Mouse (Mus musculus): ENCODE data around the gene Traf3ip2.

Gene Traf3ip2

DNA sequence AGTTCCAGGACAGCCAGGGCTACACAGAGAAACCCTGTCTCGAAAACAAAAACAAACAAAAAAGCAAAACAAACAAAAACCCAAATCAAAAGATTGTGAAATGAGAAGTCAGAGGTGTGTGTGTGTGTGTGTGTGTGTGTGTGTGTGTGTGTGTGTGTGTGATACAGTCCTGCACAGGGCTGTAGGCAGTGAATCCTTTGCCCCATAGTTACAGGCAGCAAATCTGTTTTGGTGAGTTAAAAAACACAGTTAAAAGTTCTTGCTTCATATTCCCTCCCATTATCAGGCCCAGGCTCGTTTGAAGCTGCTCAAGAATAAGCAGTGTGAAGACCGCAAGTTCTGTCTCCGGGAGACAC is at the start of gene Traf3ip2:
Gene Traf3ip2 (plus strand): TSS at position 302 of the 356 bp plus-strand sequence.
- DNase-seq (ENCODE audit: low spot score) = no peak

DNA sequence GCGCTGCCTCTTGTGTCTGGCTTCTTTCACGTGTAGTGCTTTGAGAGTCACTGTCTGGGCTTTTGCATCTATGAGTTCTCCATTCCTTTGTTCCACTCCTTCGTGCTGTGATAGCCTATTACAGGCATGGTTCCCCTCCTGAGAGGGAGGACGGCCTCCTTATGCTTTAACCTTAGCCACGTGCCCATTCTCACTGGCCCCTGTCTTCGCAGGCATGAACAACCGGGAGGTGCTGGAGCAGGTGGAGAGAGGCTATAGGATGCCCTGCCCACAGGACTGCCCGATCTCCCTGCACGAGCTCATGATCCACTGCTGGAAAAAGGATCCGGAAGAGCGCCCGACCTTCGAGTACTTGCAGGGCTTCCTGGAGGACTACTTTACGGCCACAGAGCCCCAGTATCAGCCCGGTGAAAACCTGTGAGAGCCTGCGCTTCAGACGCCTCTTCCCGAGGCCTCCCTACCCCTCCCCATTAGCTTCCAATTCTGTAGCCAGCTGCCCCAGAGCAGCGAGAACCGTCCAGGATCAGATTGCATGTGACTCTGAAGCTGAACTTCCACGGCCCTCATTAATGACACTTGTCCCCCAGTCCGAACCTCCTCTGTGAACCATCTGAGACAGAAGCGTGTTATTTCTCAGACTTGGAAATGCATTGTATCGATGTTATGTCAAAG is 49.0 kb upstream of the Traf3ip2 start:
- no peak for DNase-seq (ENCODE audit: low spot score)

DNA sequence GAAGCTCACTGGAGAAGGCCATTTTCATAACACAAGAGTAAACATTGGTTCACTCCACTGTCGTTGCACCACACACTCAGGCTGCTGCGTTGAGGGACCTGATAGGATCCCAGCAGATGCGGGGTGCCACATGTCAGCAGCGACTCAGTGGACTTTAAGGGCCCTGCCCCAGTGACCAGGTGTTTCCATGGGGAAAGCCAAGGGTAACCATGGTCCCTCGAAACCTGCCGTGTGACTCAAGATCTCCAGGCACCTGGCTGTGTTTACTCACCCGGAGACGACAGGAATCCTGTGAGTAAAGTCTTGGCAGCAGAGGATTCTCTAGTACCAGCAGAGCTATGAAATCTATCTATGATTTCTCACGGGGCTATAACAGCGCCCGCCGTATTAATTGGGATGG is 45.8 kb upstream of the Traf3ip2 start:
- DNase-seq (ENCODE audit: low spot score) = no peak

DNA sequence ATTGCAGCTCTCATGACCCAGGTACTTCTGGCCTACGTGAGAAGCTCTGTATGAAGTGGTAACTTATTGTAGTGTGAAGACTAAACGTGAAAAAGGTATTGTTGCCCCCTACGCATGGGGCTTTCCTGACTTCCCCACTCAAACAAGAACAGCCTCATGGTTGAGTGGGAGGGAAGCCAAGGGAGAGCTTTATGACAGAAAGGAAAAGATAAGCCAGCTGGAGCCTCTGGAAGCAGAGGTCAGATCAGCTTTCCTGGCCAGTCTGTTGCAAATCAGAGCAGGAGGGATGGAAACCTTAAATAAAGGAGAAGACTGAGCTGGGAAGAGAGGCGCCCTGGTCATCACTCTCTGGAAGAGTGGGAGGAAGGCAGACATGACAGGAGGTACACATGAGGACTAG is 43.7 kb upstream of the Traf3ip2 start:
- no peak for DNase-seq (ENCODE audit: low spot score)

DNA sequence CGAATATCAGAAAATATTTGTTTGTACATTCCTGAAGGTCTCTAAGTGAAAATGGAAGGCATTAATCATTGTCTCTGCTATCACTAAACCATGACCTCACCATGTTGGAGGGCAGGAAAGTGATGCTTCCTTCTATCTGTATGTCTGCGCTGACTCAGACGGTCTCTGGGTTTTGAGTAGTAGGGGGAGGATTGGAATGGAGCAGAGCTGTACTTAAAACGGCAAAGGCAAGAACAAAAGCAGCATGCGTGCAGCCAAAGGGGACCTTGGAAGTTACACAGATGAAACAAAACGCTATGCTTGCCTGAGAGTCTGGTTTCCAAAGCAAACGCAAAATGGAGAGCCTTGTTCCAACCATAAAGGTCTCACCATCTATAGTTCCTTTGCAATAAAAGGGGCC is 41.7 kb upstream of the Traf3ip2 start:
- no peak for DNase-seq (ENCODE audit: low spot score)

DNA sequence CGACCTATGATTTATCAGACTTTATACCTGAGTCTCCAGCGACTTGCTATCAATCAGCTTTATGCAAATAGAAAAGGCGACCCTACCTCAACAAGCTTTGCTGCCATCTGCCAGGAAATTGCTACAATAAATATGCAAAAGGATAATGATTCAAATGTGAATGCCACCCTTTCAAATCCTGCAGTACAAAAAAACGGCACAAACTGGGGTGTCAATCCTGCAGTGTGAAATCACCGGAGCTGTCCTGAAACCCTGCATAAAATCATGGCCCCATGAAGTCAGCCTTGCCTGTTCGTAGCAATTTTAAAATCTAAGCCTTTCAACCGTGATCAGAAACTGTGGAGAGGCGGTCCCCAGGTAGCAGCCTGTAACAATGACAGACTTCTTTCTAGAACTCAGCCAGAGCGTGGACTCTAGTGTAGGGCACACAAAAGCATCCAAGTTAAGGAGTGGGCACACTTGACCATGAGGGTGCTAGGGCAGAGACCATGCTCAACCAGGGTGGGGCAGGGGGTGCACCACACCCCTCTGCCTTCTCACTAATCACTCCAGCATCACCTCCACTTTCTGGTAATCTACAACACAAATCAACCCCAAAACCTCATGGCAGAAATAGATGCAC is 40.6 kb upstream of the Traf3ip2 start:
- no peak for DNase-seq (ENCODE audit: low spot score)

DNA sequence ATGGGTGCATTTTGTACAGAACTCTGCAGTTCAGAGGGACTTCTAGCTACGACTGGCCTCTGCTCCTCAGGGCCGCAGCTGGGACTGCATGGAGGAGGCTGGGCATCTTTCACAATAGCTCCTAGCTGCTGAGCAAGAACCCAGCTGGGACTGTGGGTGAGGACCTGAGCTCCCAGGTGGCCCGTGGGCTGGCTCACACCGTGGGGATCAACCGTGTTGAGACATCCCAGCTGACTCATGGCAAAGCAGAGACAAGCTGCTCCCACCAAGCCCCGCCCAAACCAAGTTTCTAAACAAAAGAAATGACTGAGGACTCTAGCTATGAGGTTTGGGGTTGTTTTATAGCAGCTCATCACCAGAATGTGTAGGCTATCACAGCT is 40.1 kb upstream of the Traf3ip2 start:
- no peak for DNase-seq (ENCODE audit: low spot score)

DNA sequence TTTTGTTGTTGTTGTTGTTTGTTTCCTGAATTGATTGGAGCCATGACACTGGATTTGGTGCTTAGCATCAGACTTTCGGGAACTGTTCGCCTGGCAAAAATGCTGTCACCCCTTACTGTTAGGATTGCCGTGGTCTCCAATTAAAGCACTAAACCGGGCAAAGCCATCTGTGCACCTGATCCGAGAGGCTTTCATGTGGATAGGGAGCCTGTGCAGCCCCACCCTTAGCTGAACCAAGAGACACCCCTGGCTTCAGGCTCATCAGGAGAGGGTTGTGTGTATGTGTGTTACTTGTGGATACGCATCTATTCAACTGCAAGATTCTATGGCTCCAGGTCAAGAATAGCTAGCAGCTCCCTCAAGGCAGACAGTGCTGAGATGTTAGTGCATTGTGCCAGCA is 36.3 kb upstream of the Traf3ip2 start:
- no peak for DNase-seq (ENCODE audit: low spot score)

DNA sequence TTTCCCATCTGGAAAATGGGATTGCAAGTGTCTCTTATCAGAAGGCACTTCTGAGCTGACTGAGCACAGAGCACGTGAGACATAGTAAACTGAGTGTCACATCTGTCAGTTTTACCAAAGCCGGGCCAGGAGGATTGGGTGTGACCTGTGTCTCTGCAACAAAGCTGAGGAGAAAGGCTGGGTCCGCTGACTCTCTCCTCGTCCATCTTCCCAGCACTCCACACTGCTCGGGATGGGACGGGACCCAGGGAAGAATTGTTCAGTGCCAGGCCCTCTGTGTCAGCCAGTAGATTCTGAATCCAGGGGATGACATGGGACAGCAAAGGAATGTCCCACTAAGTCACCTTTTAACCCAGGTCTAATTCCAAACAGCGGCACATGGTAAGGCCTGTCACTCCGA is 32.3 kb upstream of the Traf3ip2 start:
- DNase-seq (ENCODE audit: low spot score) = no peak

DNA sequence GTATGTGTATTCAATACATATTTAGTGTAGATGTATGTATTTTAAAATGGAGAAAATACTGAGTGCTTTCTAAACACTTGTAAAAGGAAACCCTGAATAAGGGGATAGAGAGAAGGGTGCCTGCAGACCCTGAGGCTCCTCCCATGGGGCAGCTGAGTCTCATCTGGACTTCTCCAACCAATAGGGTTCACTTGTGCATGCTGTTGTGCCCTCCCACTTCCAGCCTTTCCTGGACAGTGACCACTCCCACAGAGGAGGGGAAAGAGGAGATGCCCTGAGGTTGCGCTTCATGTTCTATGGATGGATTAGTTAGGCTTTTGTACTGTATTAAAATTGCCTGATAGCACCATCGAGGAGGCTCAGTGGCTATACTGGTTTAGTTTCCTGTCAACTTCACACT is 30.3 kb upstream of the Traf3ip2 start:
- no peak for DNase-seq (ENCODE audit: low spot score)

DNA sequence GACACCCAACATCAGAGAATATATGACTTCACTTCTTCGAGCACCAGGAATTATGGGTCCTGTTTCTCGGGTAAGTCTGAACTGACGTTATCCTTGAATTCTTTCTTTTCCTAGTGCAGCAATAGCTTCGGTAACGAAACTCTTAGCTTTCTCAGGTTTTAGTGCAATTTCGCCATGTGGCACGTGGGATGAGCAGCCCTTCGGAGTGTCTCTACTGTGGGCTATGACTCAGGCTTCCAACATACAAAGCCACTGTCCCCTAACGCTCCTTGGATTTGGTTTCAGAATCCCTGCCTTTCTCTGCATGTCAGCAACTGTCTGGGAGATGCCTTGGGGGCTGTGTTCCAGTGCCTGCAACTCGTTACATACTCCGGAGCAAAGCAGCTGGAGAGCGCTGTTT is 29.0 kb upstream of the Traf3ip2 start:
- no peak for DNase-seq (ENCODE audit: low spot score)

DNA sequence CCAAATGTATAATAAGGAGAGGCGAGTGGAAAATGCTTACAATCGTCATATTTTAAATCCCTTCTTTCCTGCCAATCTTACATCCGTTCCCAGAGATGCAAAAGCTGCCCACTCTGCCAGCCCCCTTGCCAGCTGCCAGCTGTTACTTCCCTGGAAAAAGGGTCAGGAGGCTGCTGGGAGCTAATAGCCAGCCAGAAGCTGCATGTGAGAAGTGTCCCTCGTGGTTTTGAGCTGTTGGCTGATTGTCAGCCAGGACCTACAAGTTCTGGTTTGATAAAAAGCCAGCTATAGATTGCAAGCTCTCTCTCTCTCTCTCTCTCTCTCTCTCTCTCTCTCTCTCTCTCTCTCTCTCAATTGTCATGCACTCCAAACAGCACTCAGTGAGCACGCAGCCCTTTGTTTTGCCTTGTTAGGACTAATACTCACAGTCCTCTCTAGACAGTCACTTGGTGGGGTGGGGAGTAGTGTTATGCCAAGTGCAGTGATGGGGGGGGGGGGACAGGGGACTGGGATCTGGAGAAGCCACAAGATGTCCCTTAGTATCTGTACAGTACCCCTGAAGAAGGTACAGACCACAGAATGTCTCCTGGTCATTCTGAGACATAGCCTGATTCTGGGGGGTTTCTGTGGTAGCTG is 25.3 kb upstream of the Traf3ip2 start:
- DNase-seq (ENCODE audit: low spot score) = no peak

DNA sequence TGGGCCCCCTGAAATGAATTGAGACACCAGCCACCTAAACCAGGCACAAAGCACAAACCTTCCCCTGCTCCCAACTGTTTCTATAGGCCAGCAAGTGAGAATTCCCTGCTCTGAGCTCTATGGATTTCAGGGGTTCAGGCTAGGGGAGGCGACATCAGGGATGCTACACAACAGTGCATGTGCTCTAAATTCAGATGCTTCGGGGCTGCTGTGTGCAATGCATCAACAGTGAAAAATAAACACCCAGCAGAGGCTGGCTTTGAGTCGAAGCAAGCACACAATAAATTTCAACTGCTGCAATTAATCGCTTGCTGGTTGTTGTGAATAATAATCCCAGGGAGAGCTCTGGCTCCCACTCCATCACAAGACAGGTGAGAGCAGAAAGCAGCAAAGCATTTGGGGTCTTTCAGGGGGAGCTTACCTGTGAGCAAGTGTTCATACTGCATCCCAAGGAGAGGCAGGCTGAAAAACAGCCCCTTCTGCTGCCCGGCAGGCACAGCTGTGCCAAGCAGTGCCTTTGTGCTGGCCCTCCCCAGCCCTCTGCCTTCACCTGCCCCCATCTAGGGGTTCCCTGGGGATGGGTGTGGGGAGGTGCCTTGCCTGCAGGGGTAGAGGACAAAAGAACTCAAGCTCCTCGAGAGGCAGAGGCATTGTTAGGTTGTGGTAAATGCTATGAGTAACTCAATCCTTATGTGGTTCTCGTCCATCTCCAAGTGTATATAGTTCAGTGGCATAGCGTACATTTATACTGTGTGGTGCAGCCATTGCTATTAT is 24.6 kb upstream of the Traf3ip2 start:
- DNase-seq (ENCODE audit: low spot score) = no peak

DNA sequence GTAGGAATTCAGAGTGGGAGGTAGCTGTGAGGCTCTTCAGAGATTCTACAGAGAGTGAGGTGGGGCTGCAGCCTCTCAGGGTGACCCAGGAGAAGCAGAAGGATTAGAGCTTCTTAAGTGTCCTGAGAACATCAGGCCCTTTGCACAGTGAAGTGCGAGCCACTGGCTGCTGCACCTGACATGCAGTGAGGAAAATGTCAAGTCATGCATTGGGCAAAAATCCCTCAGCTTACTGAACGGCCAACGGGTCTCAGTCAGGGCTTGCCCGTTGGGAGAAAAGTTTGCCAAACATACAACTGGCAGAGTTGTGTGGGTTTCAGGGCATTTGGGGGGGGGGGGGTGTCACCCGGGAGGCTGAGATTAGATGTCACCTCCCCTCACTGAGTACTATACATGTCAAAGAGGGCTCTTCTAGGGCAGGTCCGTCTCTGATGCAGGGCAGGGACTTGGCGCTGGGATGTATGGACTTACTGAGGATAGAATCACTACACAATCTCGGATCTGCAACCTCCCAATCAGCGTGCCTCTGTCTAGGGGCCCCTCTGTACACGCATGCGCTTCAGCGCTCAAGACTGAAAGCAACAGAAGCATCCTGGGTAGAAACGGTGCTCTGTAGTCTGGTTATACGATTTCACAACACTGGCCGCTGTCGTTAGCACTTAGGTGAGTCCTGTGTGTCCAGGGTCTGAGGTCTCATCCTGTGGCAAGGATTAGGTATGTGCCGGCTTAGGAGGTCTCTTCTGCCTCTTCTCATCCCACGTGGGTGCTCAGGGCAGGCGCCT is 22.8 kb upstream of the Traf3ip2 start:
- DNase-seq (ENCODE audit: low spot score) = no peak

DNA sequence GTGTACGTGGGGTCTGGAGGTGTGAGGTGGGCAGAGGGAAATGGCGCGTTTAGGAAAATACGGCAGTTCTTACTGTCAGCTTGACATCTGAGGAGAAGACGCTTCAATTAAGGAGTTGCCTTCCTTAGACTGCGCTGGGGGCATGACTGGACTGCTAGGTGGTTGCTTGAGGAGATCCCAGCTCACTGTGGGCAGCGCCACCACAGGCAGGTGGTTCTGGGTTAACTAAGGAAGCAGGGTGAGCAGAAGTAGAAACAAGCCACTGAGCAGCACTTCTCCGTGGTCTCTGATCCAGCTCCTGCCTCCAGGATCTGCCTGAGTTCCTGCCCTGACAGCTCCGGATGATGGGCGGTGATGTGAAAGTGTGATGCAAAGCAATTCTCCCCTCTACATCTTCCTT is 22.1 kb upstream of the Traf3ip2 start:
- no peak for DNase-seq (ENCODE audit: low spot score)

DNA sequence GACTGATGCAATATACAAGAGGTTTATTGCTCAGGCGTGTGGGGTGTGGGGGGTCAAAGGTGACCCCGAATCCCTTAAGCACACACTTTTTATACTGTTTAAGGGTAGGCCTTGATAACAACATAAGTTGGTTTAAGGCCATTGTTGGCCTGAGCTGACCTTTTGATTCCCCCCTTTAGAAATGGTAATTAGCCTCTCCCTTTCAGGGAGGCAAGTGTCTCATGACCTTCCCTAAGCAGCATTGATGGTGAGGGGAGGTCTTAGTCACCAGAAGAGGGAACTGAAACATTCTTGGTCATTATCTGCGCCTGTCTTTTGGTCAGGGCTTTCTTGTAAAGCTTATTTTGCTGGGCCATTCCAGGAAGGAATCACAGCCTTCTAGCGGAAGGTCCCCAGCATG is 20.2 kb upstream of the Traf3ip2 start:
- DNase-seq (ENCODE audit: low spot score) = no peak

DNA sequence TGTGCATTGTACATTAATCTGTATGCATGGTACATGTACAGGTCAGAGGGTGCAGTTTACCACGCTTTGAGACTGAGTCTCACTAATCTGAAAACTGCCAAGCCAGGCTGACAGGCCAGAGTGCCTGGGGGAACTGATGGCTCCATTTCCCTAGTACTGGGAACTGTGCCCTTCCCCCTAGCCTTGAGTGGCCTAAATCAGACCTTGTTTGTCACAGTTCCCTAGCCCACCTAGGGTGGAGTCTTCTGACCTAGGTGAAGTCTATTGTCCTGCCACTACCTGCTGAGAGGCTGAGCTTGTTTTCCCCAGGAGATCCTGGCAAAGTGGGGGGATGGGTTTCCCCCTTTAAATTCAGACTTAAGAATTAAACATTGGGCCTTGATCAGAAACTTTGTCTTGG is 18.0 kb upstream of the Traf3ip2 start:
- no peak for DNase-seq (ENCODE audit: low spot score)

DNA sequence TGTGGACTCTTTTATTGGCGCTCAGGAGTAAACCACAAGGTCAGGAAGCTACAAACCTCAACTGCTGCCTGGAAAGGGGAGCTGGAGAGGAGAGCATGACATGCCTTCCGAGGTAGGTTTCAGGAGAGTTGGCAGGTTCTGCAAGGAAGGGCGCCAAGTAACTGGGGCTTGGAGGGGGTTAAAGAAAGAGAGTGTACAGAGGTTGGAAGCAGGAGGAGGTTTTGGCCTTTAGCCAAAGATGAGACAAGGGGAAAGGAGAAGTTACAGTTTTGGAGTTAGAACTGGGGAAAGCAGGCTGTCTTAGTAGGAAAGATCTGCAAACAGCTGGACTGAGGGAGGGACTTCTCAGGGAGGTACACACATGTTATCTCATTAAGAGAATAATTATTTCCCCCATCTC is 16.9 kb upstream of the Traf3ip2 start:
- no peak for DNase-seq (ENCODE audit: low spot score)

DNA sequence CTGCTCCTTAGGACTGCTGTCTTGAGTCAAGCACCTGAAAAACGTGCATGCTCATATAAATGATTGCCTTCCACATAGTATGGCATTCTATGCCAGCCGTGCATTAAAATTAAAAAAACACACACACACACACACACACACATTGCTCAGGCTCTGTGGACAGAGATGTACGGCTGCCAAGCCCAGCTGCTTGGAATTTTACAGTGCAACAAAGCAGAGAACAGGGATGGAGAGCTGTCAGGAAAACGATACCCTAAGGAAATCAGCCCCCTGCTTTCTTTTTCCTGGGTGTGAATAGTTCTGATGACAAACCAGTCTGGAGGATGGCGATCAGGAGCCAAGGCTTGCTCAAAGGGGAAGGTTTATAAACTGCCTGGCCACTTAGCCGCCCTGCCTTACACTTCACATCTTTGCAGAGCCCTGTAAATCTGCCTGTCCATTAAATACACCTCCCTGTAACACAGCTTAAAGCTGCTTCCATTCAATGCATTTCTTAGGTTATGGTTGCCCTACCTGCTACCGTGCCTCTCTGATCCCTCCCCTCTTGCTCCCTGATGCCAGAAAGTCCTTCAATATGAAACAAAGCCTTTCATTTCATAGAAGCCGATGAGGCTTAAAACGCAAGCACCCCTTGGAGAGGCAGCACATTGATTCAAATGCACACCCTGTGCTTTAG is 15.5 kb upstream of the Traf3ip2 start:
- DNase-seq (ENCODE audit: low spot score) = no peak

DNA sequence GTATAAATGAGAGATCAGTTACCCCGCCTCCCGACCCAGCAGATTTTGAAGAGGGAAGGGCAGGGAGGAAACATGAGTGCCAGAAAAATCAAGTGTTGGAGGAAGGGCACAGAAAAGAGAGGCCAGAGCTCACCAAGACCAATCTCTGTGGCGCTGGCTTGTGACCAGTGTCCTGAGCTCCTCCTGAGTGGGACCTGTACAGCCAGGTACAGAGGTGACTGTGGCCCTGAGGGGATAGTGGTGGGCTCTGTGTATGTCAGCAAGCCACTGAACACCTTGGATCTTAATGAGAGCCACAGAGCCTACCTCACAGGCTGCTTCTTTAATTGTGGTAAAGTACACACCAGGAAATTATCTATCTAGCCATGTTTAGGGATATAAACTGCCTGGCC is 14.9 kb upstream of the Traf3ip2 start:
- DNase-seq (ENCODE audit: low spot score) = no peak

DNA sequence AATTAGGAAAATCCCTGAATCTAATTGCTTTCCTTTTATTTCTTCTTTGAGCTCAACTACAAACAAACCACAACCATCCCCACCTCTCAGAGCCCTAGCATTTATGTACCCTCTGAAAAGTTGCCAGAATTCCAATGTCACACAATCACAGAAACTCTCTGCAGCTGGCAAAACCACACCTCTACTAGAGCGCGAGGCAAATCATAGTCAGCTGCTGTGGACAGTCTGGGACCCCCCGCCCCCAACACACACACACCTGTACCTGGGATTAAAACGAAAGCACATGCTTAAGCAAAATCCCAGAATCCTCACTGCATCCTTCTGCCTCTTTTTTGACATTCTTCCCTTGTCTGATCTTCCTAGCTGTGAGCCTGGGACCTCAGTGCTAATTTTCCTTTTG is 13.1 kb upstream of the Traf3ip2 start:
- no peak for DNase-seq (ENCODE audit: low spot score)

DNA sequence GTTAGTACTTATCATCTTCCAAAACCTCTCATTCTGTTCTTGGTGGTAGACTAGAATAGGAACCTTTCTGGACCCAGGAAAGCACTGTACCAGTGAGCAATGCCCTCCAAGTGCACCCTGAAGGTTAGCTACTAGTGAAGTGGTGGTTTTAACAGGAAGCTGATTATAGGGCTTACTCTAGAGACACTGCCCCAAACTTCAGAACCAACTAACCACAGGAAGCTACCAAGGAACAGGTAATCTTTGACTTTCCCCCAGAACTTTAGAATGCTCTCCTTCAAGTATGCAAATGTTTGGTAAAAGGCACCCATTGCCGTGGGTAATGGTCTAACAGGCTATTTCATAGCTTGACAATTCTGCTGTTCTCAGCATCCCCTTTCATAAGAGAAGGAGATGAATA is 12.6 kb upstream of the Traf3ip2 start:
- DNase-seq (ENCODE audit: low spot score) = no peak
